Mouse (Mus musculus): ENCODE results near the gene Prcd. TPM values are rescaled to one million over a fixed set of nuclear protein-coding genes. Genes with fewer than 3 reads are reported as not detected.

The Prcd gene
- polyA plus RNA-seq, 1 experiment from 2014 or later = 0.53 TPM

DNA sequence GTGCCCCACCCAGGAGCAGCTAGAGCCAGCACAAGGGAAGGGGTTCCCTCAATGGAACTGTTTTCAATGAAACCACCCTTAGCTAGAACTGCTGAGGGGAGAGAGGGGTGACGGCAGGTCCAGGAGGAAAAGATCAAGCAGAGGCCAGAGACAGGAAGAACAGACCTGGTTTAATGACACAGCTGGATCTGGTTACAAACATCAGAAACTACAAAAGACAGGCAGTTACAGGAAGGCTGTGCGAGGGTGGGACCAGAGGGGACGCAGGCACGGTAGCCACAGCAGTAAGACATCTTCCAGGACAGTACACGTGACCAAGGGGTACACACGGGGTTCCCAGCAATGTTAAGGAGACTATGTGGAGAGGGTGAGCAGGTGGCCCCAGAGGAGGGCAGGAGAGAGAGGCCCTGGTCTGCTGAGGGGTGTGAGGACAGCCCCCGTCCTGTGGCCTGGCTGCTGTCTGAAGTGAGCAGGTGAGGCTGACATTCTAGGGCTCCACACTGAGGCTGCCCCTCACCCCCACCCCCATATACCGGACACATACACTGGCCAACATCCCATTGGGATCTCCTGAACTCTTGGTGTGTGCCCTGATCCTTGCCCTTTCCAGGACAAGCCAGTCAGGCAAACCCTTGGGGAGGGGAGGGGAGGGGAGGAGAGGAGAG is 7.8 kb upstream of the Prcd start:
- Histone ChIP-seq H3K4me3 (ENCODE audit: low read depth, low read length) (no peak overlapping the region), H3K27ac (ENCODE audit: low read depth, low read length) (no peak overlapping the region), H3K9ac (ENCODE audit: low read length) (no peak overlapping the region), H3K4me2 (ENCODE audit: low read depth) (no peak overlapping the region), H3K27me3 (ENCODE audit: control insufficient read depth, insufficient read depth, low read length) (no peaks in the 10 kb centered on the region), H3K4me1 (ENCODE audit: control insufficient read depth, insufficient read depth, low read length) (peaks cover 9% of the 10 kb centered on the region; the same call in 1 of the 2 replicates), H3K36me3 (ENCODE audit: control insufficient read depth, insufficient read depth, low read length) (no peaks in the 10 kb centered on the region), H3K9me3 (ENCODE audit: control insufficient read depth, low read length) (no peaks in the 10 kb centered on the region)
- DNase-seq (ENCODE audit: low spot score) = no peak
- ATAC-seq (ENCODE audit: insufficient read depth, low FRiP score, low TSS enrichment) = no peak
- WGBS = 48% methylated on average over 8 of the region's 8 CpGs

GRCm38 (mm10) chr11:116646136-116646535 is 7.2 kb upstream of the Prcd start:
- Histone ChIP-seq H3K36me3 (ENCODE audit: control insufficient read depth, insufficient read depth, low read length) (no peaks in the 10 kb centered on the region), H3K27ac (ENCODE audit: low read depth, low read length) (no peak overlapping the region), H3K9ac (ENCODE audit: low read length) (no peak overlapping the region), H3K4me2 (ENCODE audit: low read depth) (no peak overlapping the region), H3K27me3 (ENCODE audit: control insufficient read depth, insufficient read depth, low read length) (no peaks in the 10 kb centered on the region), H3K4me3 (ENCODE audit: low read depth, low read length) (no peak overlapping the region), H3K4me1 (ENCODE audit: control insufficient read depth, insufficient read depth, low read length) (peaks cover 9% of the 10 kb centered on the region; the same call in 1 of the 2 replicates), H3K9me3 (ENCODE audit: control insufficient read depth, low read length) (no peaks in the 10 kb centered on the region)
- DNase-seq (ENCODE audit: low spot score) (no peak), ATAC-seq (ENCODE audit: insufficient read depth, low FRiP score, low TSS enrichment) (no peak)
- WGBS = 81% methylated on average over 10 of the region's 11 CpGs

DNA sequence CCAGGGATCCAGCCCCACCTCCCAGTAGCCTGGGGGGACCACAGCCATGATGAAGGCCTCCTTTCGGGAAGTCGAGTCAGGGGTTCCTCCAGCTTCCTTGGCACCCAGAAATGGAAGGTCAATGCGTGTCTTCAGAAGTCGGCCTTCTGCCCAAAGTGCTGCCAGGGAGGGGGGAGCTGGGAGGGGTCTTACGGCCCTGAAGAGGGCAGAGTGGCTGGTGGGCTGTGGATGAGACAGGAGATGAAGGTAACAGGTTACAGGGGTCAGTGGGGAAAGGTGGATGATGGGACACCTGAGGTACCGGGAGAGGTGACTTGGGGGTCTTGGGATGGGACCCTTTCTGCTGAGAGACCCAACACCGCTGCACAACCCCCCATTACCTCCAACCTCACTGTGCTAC is 6.6 kb upstream of the Prcd start:
- Histone ChIP-seq H3K27ac (ENCODE audit: low read depth, low read length) (no peak overlapping the region), H3K4me3 (ENCODE audit: low read depth, low read length) (no peak overlapping the region), H3K9me3 (ENCODE audit: control insufficient read depth, low read length) (no peaks in the 10 kb centered on the region), H3K27me3 (ENCODE audit: control insufficient read depth, insufficient read depth, low read length) (peaks cover 2% of the 10 kb centered on the region; the same call in 1 of the 2 replicates), H3K36me3 (ENCODE audit: control insufficient read depth, insufficient read depth, low read length) (no peaks in the 10 kb centered on the region), H3K4me1 (ENCODE audit: control insufficient read depth, insufficient read depth, low read length) (peaks cover 9% of the 10 kb centered on the region; the same call in 1 of the 2 replicates), H3K4me2 (ENCODE audit: low read depth) (no peak overlapping the region), H3K9ac (ENCODE audit: low read length) (no peak overlapping the region)
- no peak for DNase-seq (ENCODE audit: low spot score)
- no peak for ATAC-seq (ENCODE audit: insufficient read depth, low FRiP score, low TSS enrichment)
- 88% methylated on average over 7 of the region's 7 CpGs for WGBS

DNA sequence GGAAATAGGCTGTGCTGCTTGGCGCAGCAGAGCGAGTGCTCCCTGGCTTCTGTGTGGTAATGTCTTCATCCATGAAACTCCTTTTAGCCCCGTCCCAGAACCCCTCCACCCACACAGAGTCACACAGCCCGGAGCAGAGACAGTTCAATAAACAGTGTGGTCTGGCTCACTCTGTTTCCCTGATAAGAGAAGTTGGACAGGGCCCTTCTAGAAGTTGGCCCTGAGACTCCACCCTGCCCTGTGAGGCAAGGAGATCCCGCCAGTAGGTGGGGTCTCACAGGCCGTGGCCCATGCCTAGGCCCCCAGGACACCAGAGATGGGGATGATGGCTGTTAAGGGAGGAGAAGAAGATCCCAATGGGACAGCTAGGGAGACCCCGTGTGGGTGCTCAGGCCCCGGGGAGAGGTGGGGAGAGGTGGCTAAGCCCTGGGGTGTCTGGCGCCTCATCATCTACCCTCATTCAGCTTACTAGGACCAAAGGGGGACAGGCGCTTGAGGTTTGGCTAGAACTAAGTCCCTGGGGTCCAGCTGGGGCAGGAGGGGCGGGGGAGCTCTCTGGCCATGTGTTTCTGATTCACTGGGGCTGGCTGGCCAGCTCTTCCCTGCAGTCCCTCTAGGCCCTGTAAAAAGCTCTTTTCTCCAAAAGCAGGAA is 5.9 kb upstream of the Prcd start:
- Histone ChIP-seq H3K27ac (ENCODE audit: low read depth, low read length) (no peak overlapping the region), H3K9ac (ENCODE audit: low read length) (no peak overlapping the region)

DNA sequence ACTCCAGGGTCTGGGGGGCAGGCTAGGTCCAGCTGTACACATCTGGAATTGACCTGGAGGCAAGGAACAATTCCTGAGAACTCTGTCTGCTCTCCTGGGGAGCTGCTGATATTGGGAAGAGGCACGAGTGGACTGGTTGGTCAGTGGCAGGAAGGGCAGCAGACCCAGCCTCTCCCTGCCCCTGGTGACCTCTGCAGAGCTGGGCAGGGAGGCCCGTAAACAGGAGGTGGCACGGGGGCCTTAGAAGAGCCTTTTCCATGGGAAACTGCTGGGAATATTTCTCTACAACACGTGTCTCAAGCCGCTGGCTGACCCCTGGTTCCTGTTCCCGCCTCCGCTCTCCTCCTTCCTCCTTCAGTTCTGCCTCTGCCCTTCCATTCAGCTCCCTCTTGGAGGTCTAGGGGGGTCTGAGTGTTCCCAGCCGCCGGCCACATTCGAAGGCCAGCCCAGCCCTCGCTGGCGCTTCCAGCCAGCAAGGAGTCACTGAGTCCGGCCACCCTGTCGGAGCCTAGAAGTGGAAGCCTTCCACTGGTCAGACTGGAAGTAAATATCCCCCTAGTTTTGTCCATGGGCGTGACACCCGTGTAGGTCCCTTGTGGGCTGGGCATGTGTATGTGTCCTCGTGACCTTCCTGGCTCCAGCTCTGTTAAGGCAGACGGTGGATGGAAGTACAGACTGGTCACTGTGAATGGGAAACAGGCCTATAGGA is 5.0 kb upstream of the Prcd start:
- no peak overlapping the region for H3K9ac ChIP-seq (ENCODE audit: low read length)
- no peak for ATAC-seq (ENCODE audit: insufficient read depth, low FRiP score, low TSS enrichment)
- H3K4me1 ChIP-seq (ENCODE audit: control insufficient read depth, insufficient read depth, low read length) = peaks cover 8% of the 10 kb centered on the region; the same call in 1 of the 2 replicates

More for the DNA sequence above, 5.9 kb upstream of the Prcd start:
- no peaks in the 10 kb centered on the region for H3K9me3 ChIP-seq (ENCODE audit: control insufficient read depth, low read length)
- peaks cover 9% of the 10 kb centered on the region for H3K27me3 ChIP-seq (ENCODE audit: control insufficient read depth, insufficient read depth, low read length)
- H3K4me2 ChIP-seq (ENCODE audit: low read depth) = no peak overlapping the region
- H3K4me1 ChIP-seq (ENCODE audit: control insufficient read depth, insufficient read depth, low read length) = peaks cover 9% of the 10 kb centered on the region; the same call in 1 of the 2 replicates
- DNase-seq (ENCODE audit: low spot score) (no peak), ATAC-seq (ENCODE audit: insufficient read depth, low FRiP score, low TSS enrichment) (no peak)
- WGBS = 63% methylated on average over 10 of the region's 11 CpGs
- H3K36me3 ChIP-seq (ENCODE audit: control insufficient read depth, insufficient read depth, low read length) = no peaks in the 10 kb centered on the region
- no peak overlapping the region for H3K4me3 ChIP-seq (ENCODE audit: low read depth, low read length)

DNA sequence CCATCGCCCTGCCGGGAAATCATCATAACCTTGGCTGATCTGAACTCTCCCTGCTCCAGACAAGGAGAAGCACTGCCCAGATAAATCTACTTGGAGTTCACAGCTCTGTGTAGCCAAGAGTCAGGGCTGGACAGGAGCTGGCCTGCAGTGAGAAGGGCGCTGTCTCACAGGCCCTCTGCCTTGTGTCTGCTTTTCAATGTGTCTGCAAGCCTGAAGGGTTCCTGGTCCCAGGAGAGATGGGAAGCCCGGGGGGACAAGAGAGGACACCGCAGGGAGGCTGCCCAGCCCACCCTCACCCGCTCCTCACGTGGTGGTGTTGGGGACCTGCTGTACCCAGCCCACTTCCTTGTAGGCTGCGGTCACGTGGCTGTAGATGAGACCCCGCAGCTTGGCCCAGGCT is 4.4 kb upstream of the Prcd start:
- 77% methylated on average over 10 of the region's 10 CpGs for WGBS

More for the DNA sequence above, 5.0 kb upstream of the Prcd start:
- H3K36me3 ChIP-seq (ENCODE audit: control insufficient read depth, insufficient read depth, low read length) = no peaks in the 10 kb centered on the region
- no peak overlapping the region for H3K4me3 ChIP-seq (ENCODE audit: low read depth, low read length)
- H3K4me2 ChIP-seq (ENCODE audit: low read depth) = no peak overlapping the region
- H3K27me3 ChIP-seq (ENCODE audit: control insufficient read depth, insufficient read depth, low read length) = peaks cover 18% of the 10 kb centered on the region
- H3K9me3 ChIP-seq (ENCODE audit: control insufficient read depth, low read length) = no peaks in the 10 kb centered on the region
- DNase-seq (ENCODE audit: low spot score) = no peak
- no peak overlapping the region for H3K27ac ChIP-seq (ENCODE audit: low read depth, low read length)
- 60% methylated on average over 18 of the region's 18 CpGs for WGBS

DNA sequence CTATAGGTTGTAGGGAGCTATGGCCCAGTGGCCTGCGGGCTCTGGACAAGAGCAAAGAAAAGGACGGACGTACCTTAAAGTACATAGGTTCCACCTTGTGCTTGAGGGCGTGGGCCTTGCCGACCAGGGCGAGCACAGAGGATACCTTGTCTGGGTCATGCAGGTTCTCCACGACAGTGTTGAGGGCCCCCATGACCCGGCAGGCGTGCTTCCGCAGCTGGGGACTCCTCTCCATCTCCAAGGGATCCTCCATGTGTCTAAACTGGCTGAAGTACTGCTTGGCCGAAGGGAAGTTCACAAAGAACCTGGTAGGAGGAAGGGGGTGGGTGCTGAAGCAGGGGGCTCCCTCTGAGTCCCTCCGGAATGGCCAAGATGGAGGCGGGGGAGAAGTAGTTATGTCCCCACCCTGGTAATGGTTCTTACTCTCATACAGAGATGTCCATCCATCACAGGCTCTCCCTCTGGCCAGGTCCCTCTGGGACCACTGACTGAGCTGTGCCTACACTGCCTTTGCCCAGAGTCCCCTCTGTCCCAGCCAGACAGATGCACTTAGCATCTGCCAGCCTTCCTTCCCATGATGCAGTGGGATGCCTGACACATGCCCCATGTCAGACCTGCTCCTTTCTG is 3.5 kb upstream of the Prcd start:
- H3K9ac ChIP-seq (ENCODE audit: low read length) = no peak overlapping the region

More for the DNA sequence above, 4.4 kb upstream of the Prcd start:
- H3K4me3 ChIP-seq (ENCODE audit: low read depth, low read length) = no peak overlapping the region
- no peak overlapping the region for H3K9ac ChIP-seq (ENCODE audit: low read length)
- no peak overlapping the region for H3K27ac ChIP-seq (ENCODE audit: low read depth, low read length)
- no peaks in the 10 kb centered on the region for H3K9me3 ChIP-seq (ENCODE audit: control insufficient read depth, low read length)
- H3K27me3 ChIP-seq (ENCODE audit: control insufficient read depth, insufficient read depth, low read length) = peaks cover 24% of the 10 kb centered on the region
- ATAC-seq (ENCODE audit: insufficient read depth, low FRiP score, low TSS enrichment) (no peak), DNase-seq (ENCODE audit: low spot score) (no peak)
- no peak overlapping the region for H3K4me2 ChIP-seq (ENCODE audit: low read depth)
- no peaks in the 10 kb centered on the region for H3K36me3 ChIP-seq (ENCODE audit: control insufficient read depth, insufficient read depth, low read length)
- peaks cover 4% of the 10 kb centered on the region; the same call in 1 of the 2 replicates for H3K4me1 ChIP-seq (ENCODE audit: control insufficient read depth, insufficient read depth, low read length)

GRCm38 (mm10) chr11:116650811-116651210 is 2.5 kb upstream of the Prcd start:
- no peaks in the 10 kb centered on the region for H3K9me3 ChIP-seq (ENCODE audit: control insufficient read depth, low read length)
- no peak overlapping the region for H3K27ac ChIP-seq (ENCODE audit: low read depth, low read length)
- H3K4me1 ChIP-seq (ENCODE audit: control insufficient read depth, insufficient read depth, low read length) = peaks cover 5% of the 10 kb centered on the region; the same call in 1 of the 2 replicates
- 85% methylated on average over 8 of the region's 8 CpGs for WGBS
- no peak overlapping the region for H3K4me2 ChIP-seq (ENCODE audit: low read depth)
- DNase-seq (ENCODE audit: low spot score) (no peak), ATAC-seq (ENCODE audit: insufficient read depth, low FRiP score, low TSS enrichment) (no peak)
- peaks cover 33% of the 10 kb centered on the region for H3K27me3 ChIP-seq (ENCODE audit: control insufficient read depth, insufficient read depth, low read length)
- H3K36me3 ChIP-seq (ENCODE audit: control insufficient read depth, insufficient read depth, low read length) = no peaks in the 10 kb centered on the region
- no peak overlapping the region for H3K4me3 ChIP-seq (ENCODE audit: low read depth, low read length)
- no peak overlapping the region for H3K9ac ChIP-seq (ENCODE audit: low read length)

More for the DNA sequence above, 3.5 kb upstream of the Prcd start:
- no peak overlapping the region for H3K4me2 ChIP-seq (ENCODE audit: low read depth)
- peaks cover 30% of the 10 kb centered on the region for H3K27me3 ChIP-seq (ENCODE audit: control insufficient read depth, insufficient read depth, low read length)
- no peak overlapping the region for H3K4me3 ChIP-seq (ENCODE audit: low read depth, low read length)
- no peak overlapping the region for H3K27ac ChIP-seq (ENCODE audit: low read depth, low read length)
- H3K9me3 ChIP-seq (ENCODE audit: control insufficient read depth, low read length) = no peaks in the 10 kb centered on the region
- ATAC-seq (ENCODE audit: insufficient read depth, low FRiP score, low TSS enrichment) (no peak), DNase-seq (ENCODE audit: low spot score) (no peak)
- H3K36me3 ChIP-seq (ENCODE audit: control insufficient read depth, insufficient read depth, low read length) = no peaks in the 10 kb centered on the region
- WGBS = 87% methylated on average over 13 of the region's 13 CpGs
- H3K4me1 ChIP-seq (ENCODE audit: control insufficient read depth, insufficient read depth, low read length) = peaks cover 5% of the 10 kb centered on the region; the same call in 1 of the 2 replicates

Measured in neural tube, embryonic 11.5 days (tissue).